Mouse (Mus musculus) heart, embryonic 15.5 days (tissue): ENCODE results near the gene Arih1. TPM values are rescaled to one million over a fixed set of nuclear protein-coding genes. Genes with fewer than 3 reads are reported as not detected.

ENCODE experiments used
- ATAC-seq: fragments of 200-750 bp; cut with Nextera tagmentation; replicated peaks from 2 replicates; pipeline ENCODE4 v1.8.0; 2017; ENCODE audit warnings: low read depth, moderate TSS enrichment; ENCODE audit not compliant: insufficient number of reproducible peaks, insufficient read depth, low FRiP score
- H3K27ac ChIP-seq: fragments of 300-500 bp; sonication (generic); 2 replicates; pipeline ENCODE4 v1.5.1; 2015; ENCODE audit warnings: mild to moderate bottlenecking, inconsistent platforms
- H3K27me3 ChIP-seq: fragments of 300-500 bp; sonication (generic); 2 replicates; pipeline ENCODE4 v1.6.1; 2015; ENCODE audit warnings: inconsistent platforms
- H3K36me3 ChIP-seq: fragments of 300-500 bp; sonication (generic); 2 replicates; pipeline ENCODE4 v1.6.1; 2015; ENCODE audit warnings: mild to moderate bottlenecking, inconsistent platforms
- H3K4me1 ChIP-seq: fragments of 300-500 bp; sonication (generic); replicated peaks from 2 replicates; pipeline ENCODE4 v1.6.1; 2015; ENCODE audit warnings: inconsistent platforms
- H3K4me2 ChIP-seq: fragments of 300-500 bp; sonication (generic); 2 replicates; pipeline ENCODE4 v1.6.1; 2015; ENCODE audit warnings: inconsistent platforms, mild to moderate bottlenecking, moderate library complexity
- H3K4me3 ChIP-seq: fragments of 300-500 bp; sonication (generic); 2 replicates; pipeline ENCODE4 v1.5.1; 2015; ENCODE audit warnings: mild to moderate bottlenecking, inconsistent platforms
- H3K9ac ChIP-seq: fragments of 300-500 bp; sonication (generic); 2 replicates; pipeline ENCODE4 v1.6.1; 2015; ENCODE audit warnings: mild to moderate bottlenecking, inconsistent platforms
- H3K9me3 ChIP-seq: fragments of 300-500 bp; sonication (generic); replicated peaks from 2 replicates; pipeline ENCODE4 v1.6.1; 2016; ENCODE audit warnings: inconsistent platforms
- WGBS: fragments of 180-500 bp; shearing (Covaris S2); methylation state at CpG from one replicate; pipeline ENCODE4 v1.1.7; 2015; ENCODE audit warnings: mixed read lengths; 5-methylcytosine and 5-hydroxymethylcytosine counted together
- polyA plus RNA-seq: library from polyadenylated mRNA; unstranded; fragments of >200 nt; fragmentation: Nextera tagmentation; extraction: Ambion mirVana; gene quantifications from 2 replicates; pipeline ENCODE4 v1.2.1, GENCODE M21; 2015

The Arih1 gene
- polyA plus RNA-seq, 1 experiment from 2014 or later = 12.1 TPM

GRCm38 (mm10) chr9:59512381-59512780, 26.0 kb upstream of the Arih1 start:
- no peak for ATAC-seq
- no peak overlapping the region for H3K4me2 ChIP-seq
- H3K36me3 ChIP-seq = no peaks in the 10 kb centered on the region
- no peak overlapping the region for H3K9ac ChIP-seq
- H3K27ac ChIP-seq = no peak overlapping the region
- H3K4me1 ChIP-seq = peaks cover 7% of the 10 kb centered on the region
- WGBS = 27% methylated on average over 4 of the region's 4 CpGs
- H3K27me3 ChIP-seq = no peaks in the 10 kb centered on the region
- no peak overlapping the region for H3K4me3 ChIP-seq
- no peaks in the 10 kb centered on the region for H3K9me3 ChIP-seq

GRCm38 (mm10) chr9:59508146-59508545, 21.7 kb upstream of the Arih1 start:
- Histone ChIP-seq H3K36me3 (no peaks in the 10 kb centered on the region), H3K9ac (no peak overlapping the region), H3K27ac (no peak overlapping the region), H3K4me1 (no peaks in the 10 kb centered on the region; the same call in 1 of the 2 replicates), H3K27me3 (no peaks in the 10 kb centered on the region), H3K4me2 (no peak overlapping the region), H3K4me3 (no peak overlapping the region), H3K9me3 (no peaks in the 10 kb centered on the region)
- 27% methylated on average over 1 of the region's 1 CpGs for WGBS
- ATAC-seq = no peak

GRCm38 (mm10) chr9:59487331-59487730, 913 bp upstream of the Arih1 start:
- ATAC-seq = no peak
- Histone ChIP-seq H3K4me1 (peaks cover 15% of the 10 kb centered on the region), H3K9ac (peak overlapping the region; percentile 68; the same call in 1 of the 2 replicates), H3K36me3 (no peaks in the 10 kb centered on the region), H3K27me3 (no peaks in the 10 kb centered on the region), H3K27ac (peak overlapping the region; percentile 99), H3K4me2 (peak overlapping the region; percentile 68), H3K9me3 (no peaks in the 10 kb centered on the region), H3K4me3 (peak overlapping the region; percentile 89)

GRCm38 (mm10) chr9:59486076-59486518, 321 bp downstream of the Arih1 start:
- ATAC-seq = peak; percentile 73
- peak overlapping the region; percentile 78 for H3K4me2 ChIP-seq
- H3K4me1 ChIP-seq = peaks cover 15% of the 10 kb centered on the region
- peak overlapping the region; percentile 89 for H3K4me3 ChIP-seq
- H3K9me3 ChIP-seq = no peaks in the 10 kb centered on the region
- H3K27me3 ChIP-seq = no peaks in the 10 kb centered on the region
- no peaks in the 10 kb centered on the region for H3K36me3 ChIP-seq
- peak overlapping the region; percentile 99 for H3K27ac ChIP-seq
- under 1% methylated on average over 71 of the region's 71 CpGs for WGBS
- peak overlapping the region; percentile 96 for H3K9ac ChIP-seq

GRCm38 (mm10) chr9:59485511-59486075, 825 bp downstream of the Arih1 start:
- H3K36me3 ChIP-seq = no peaks in the 10 kb centered on the region
- peak overlapping the region; percentile 96 for H3K9ac ChIP-seq
- WGBS = under 1% methylated on average over 34 of the region's 34 CpGs

GRCm38 (mm10) chr9:59484760-59485159, 1.7 kb downstream of the Arih1 start:
- Histone ChIP-seq H3K4me2 (peak overlapping the region; percentile 78), H3K27ac (peak overlapping the region; percentile 99; the same call in 1 of the 2 replicates), H3K9me3 (no peaks in the 10 kb centered on the region), H3K36me3 (no peaks in the 10 kb centered on the region), H3K9ac (peak overlapping the region; percentile 96), H3K4me1 (peaks cover 18% of the 10 kb centered on the region), H3K27me3 (no peaks in the 10 kb centered on the region), H3K4me3 (peak overlapping the region; percentile 89)
- 4% methylated on average over 7 of the region's 7 CpGs for WGBS
- no peak for ATAC-seq

More at GRCm38 (mm10) chr9:59485511-59486075, 825 bp downstream of the Arih1 start:
- no peaks in the 10 kb centered on the region for H3K27me3 ChIP-seq
- peak overlapping the region; percentile 99 for H3K27ac ChIP-seq
- peak overlapping the region; percentile 89 for H3K4me3 ChIP-seq
- H3K4me2 ChIP-seq = peak overlapping the region; percentile 78
- peaks cover 18% of the 10 kb centered on the region for H3K4me1 ChIP-seq
- H3K9me3 ChIP-seq = no peaks in the 10 kb centered on the region
- ATAC-seq = peak; percentile 31

GRCm38 (mm10) chr9:59482419-59482818, 4.0 kb downstream of the Arih1 start:
- Histone ChIP-seq H3K9me3 (no peaks in the 10 kb centered on the region), H3K27me3 (no peaks in the 10 kb centered on the region), H3K9ac (no peak overlapping the region), H3K4me3 (no peak overlapping the region), H3K4me1 (peaks cover 28% of the 10 kb centered on the region), H3K36me3 (no peaks in the 10 kb centered on the region), H3K4me2 (peak overlapping the region; percentile 2; the same call in 1 of the 2 replicates), H3K27ac (no peak overlapping the region)
- ATAC-seq = no peak
- WGBS = 29% methylated on average over 1 of the region's 1 CpGs

- ATAC-seq = no peak
- Histone ChIP-seq H3K9ac (no peak overlapping the region), H3K9me3 (no peaks in the 10 kb centered on the region), H3K27ac (no peak overlapping the region), H3K4me2 (no peak overlapping the region), H3K4me3 (no peak overlapping the region), H3K27me3 (no peaks in the 10 kb centered on the region), H3K4me1 (peaks cover 23% of the 10 kb centered on the region), H3K36me3 (no peaks in the 10 kb centered on the region; the same call in 1 of the 2 replicates)
- 90% methylated on average over 2 of the region's 2 CpGs for WGBS
Measured at GRCm38 (mm10) chr9:59476617-59477016, 9.8 kb downstream of the Arih1 start.

GRCm38 (mm10) chr9:59474838-59475237, 11.6 kb downstream of the Arih1 start:
- 89% methylated on average over 1 of the region's 1 CpGs for WGBS
- H3K27me3 ChIP-seq = no peaks in the 10 kb centered on the region
- H3K36me3 ChIP-seq = no peaks in the 10 kb centered on the region; the same call in 1 of the 2 replicates
- H3K4me1 ChIP-seq = peaks cover 21% of the 10 kb centered on the region
- no peak overlapping the region for H3K4me3 ChIP-seq
- no peak for ATAC-seq
- H3K9ac ChIP-seq = no peak overlapping the region
- no peak overlapping the region for H3K27ac ChIP-seq
- no peaks in the 10 kb centered on the region for H3K9me3 ChIP-seq
- no peak overlapping the region for H3K4me2 ChIP-seq

GRCm38 (mm10) chr9:59473171-59473570, 13.2 kb downstream of the Arih1 start:
- H3K4me1 ChIP-seq = peaks cover 17% of the 10 kb centered on the region
- H3K4me2 ChIP-seq = no peak overlapping the region
- H3K4me3 ChIP-seq = no peak overlapping the region
- no peaks in the 10 kb centered on the region for H3K9me3 ChIP-seq
- ATAC-seq = no peak
- no peaks in the 10 kb centered on the region for H3K27me3 ChIP-seq
- H3K9ac ChIP-seq = no peak overlapping the region
- no peaks in the 10 kb centered on the region; the same call in 1 of the 2 replicates for H3K36me3 ChIP-seq
- H3K27ac ChIP-seq = no peak overlapping the region
- 77% methylated on average over 2 of the region's 2 CpGs for WGBS

GRCm38 (mm10) chr9:59469446-59469845, 17.0 kb downstream of the Arih1 start:
- no peak overlapping the region for H3K4me3 ChIP-seq
- ATAC-seq = no peak
- WGBS = 51% methylated on average over 1 of the region's 1 CpGs
- no peak overlapping the region for H3K9ac ChIP-seq
- H3K9me3 ChIP-seq = no peaks in the 10 kb centered on the region
- no peak overlapping the region for H3K27ac ChIP-seq
- peaks cover 5% of the 10 kb centered on the region; the same call in 1 of the 2 replicates for H3K4me1 ChIP-seq
- H3K36me3 ChIP-seq = no peaks in the 10 kb centered on the region
- no peaks in the 10 kb centered on the region for H3K27me3 ChIP-seq
- no peak overlapping the region for H3K4me2 ChIP-seq

GRCm38 (mm10) chr9:59464293-59464692, 22.1 kb downstream of the Arih1 start:
- Histone ChIP-seq H3K9ac (no peak overlapping the region), H3K9me3 (no peaks in the 10 kb centered on the region), H3K36me3 (no peaks in the 10 kb centered on the region), H3K27me3 (no peaks in the 10 kb centered on the region), H3K4me1 (peaks cover 14% of the 10 kb centered on the region), H3K27ac (no peak overlapping the region), H3K4me3 (no peak overlapping the region), H3K4me2 (no peak overlapping the region)
- ATAC-seq = no peak
- WGBS = 29% methylated on average over 1 of the region's 1 CpGs
